Mouse (Mus musculus): ENCODE measurements around the gene H2-Q6. TPM values are rescaled to one million over a fixed set of nuclear protein-coding genes. Genes with fewer than 3 reads are reported as not detected.
"Not testable (repeated sequence)": the region's sequence is repeated elsewhere in the genome, so short reads cannot be mapped to it uniquely, and the experiment has no call there.

The H2-Q6 gene
- polyA plus RNA-seq, 2 experiments = 7.6 to 10.3 TPM

DNA sequence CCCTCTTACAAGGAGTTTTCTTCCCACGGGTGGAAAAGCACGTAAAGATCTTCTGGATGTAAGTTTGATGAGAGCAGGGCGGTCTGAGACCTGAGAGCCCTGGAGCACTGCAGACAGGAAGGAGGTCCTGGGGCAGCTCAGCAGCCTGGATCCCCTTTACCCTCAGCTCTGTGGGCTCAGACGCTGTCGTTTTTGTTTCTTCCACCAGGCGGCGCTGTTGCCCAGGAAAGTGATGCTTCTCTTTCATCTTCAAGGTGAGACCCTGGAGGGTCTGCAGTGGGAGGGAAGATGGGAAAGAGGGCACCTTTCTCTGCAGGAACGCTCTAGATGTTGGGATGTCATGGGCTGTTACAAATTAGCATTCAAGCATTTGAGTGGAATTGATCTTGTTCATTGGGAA is 10.2 kb downstream of the H2-Q6 start:
- peak; percentile 82 for TF ChIP-seq CTCF (IDR thresholded peaks at IDR 0.05; ENCODE audit: low read depth)

DNA sequence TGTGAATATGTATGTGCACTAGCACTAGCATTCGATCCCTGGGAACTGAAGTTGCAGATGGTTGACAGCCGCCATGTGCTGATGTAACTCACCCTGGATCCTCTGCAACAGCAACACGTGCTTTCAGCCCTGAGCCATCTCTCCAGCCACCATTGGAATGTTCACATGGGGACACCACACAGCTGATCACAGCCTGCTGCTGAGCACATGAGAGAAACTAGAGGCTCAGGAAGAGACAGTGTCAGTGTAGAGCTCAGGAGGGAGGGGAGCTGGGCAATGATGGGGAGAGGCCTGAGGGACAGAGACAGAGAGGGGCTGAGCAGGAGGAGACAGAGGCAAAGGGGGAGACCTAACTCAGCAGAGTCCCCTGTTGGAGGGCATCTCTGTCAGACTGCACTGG is 10.9 kb downstream of the H2-Q6 start:
- not testable (repeated sequence) for H3K9me3 ChIP-seq (ENCODE audit: control insufficient read depth, low read length); ATAC-seq (ENCODE audit: insufficient read depth); H3K4me2 ChIP-seq (ENCODE audit: low read depth); H3K4me1 ChIP-seq (replicated peaks; ENCODE audit: control insufficient read depth in 2 of 2, insufficient read depth in 2 of 2, low read length in 1 of 2); H3K36me3 ChIP-seq (replicated peaks; ENCODE audit: control insufficient read depth, insufficient read depth, low read depth); H3K9ac ChIP-seq (replicated peaks); H3K27ac ChIP-seq; H3K4me3 ChIP-seq (ENCODE audit: insufficient read depth in 1 of 2, low read depth in 2 of 2, low read length in 2 of 2); DNase-seq (ENCODE audit: low read depth in 3 of 3, low spot score in 3 of 3)
- 58% methylated on average over 3 of the region's 3 CpGs for WGBS (ENCODE audit: insufficient replicate concordance)
- H3K27me3 ChIP-seq (ENCODE audit: control insufficient read depth, insufficient read depth, low read length) = peaks cover 18% of the 10 kb centered on the region

More for the DNA sequence above, 10.2 kb downstream of the H2-Q6 start:
- H3K27me3 ChIP-seq (ENCODE audit: control insufficient read depth, insufficient read depth, low read length) = peaks cover 12% of the 10 kb centered on the region
- not testable (repeated sequence) for DNase-seq (ENCODE audit: low read depth in 3 of 3, low spot score in 3 of 3); H3K36me3 ChIP-seq (replicated peaks; ENCODE audit: control insufficient read depth, insufficient read depth, low read depth); H3K4me2 ChIP-seq (ENCODE audit: low read depth); H3K9ac ChIP-seq (replicated peaks); ATAC-seq (ENCODE audit: insufficient read depth); H3K27ac ChIP-seq; H3K9me3 ChIP-seq (ENCODE audit: control insufficient read depth, low read length); H3K4me1 ChIP-seq (replicated peaks; ENCODE audit: control insufficient read depth in 2 of 2, insufficient read depth in 2 of 2, low read length in 1 of 2); H3K4me3 ChIP-seq (ENCODE audit: insufficient read depth in 1 of 2, low read depth in 2 of 2, low read length in 2 of 2)
- WGBS (ENCODE audit: insufficient replicate concordance) = 7% methylated on average over 8 of the region's 8 CpGs

DNA sequence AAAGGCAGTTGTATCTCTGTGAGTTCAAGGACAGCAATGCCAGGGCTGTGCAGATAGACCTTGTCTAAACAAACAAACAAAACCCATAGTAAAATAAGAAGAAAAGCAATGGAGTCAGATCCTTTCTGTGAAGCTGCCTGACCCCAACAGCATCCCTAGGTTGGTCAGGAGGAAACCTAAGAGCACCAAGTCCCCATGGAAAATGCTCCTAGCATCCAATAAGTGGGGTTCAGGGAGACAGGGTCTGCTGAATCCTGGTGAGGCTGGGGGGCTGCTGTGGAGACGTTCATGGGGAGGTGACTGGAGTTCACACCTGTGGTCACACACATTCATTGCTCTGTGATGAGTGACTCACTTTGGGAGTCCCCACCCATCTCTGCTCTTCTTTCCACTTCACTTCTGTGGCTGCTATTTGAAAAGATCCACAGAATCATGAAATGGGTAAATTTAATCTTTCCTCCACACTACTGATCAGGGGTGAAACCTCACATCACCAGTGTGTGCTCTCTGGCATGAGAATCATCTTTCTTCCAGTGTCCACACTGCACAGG is 12.8 kb downstream of the H2-Q6 start:
- 28% methylated on average over 1 of the region's 1 CpGs for WGBS (ENCODE audit: insufficient replicate concordance)
- H3K9ac ChIP-seq (replicated peaks); H3K9me3 ChIP-seq (ENCODE audit: control insufficient read depth, low read length); H3K4me3 ChIP-seq (ENCODE audit: insufficient read depth in 1 of 2, low read depth in 2 of 2, low read length in 2 of 2); H3K4me1 ChIP-seq (replicated peaks; ENCODE audit: control insufficient read depth in 2 of 2, insufficient read depth in 2 of 2, low read length in 1 of 2); H3K27ac ChIP-seq; DNase-seq (ENCODE audit: low read depth in 3 of 3, low spot score in 3 of 3); H3K36me3 ChIP-seq (replicated peaks; ENCODE audit: control insufficient read depth, insufficient read depth, low read depth); H3K4me2 ChIP-seq (ENCODE audit: low read depth); ATAC-seq (ENCODE audit: insufficient read depth): not testable (repeated sequence)
- peaks cover 18% of the 10 kb centered on the region for H3K27me3 ChIP-seq (ENCODE audit: control insufficient read depth, insufficient read depth, low read length)

DNA sequence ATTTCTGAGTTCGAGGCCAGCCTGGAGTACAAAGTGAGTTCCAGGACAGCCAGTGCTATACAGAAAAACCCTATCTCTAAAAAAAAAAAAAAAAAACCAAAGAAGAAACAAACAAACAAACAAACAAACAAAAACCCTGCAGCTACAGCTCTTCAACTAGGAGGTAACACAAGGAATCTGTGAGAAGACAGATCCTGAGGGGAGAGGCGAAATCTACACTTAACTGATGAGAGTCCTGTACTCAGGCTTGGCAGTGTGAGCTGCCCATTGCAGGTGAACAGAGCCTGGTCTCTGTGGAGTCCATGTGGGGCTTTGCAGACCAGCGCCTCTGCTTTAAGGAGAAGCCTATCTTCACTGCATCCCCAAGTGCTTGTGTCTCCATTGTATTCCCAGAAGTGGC is 13.7 kb downstream of the H2-Q6 start:
- WGBS (ENCODE audit: insufficient replicate concordance) = 36% methylated on average over 1 of the region's 3 CpGs
- H3K9me3 ChIP-seq (ENCODE audit: control insufficient read depth, low read length); ATAC-seq (ENCODE audit: insufficient read depth); H3K4me2 ChIP-seq (ENCODE audit: low read depth); H3K4me1 ChIP-seq (replicated peaks; ENCODE audit: control insufficient read depth in 2 of 2, insufficient read depth in 2 of 2, low read length in 1 of 2); H3K36me3 ChIP-seq (replicated peaks; ENCODE audit: control insufficient read depth, insufficient read depth, low read depth); DNase-seq (ENCODE audit: low read depth in 3 of 3, low spot score in 3 of 3); H3K4me3 ChIP-seq (ENCODE audit: insufficient read depth in 1 of 2, low read depth in 2 of 2, low read length in 2 of 2); H3K27ac ChIP-seq; H3K9ac ChIP-seq (replicated peaks): not testable (repeated sequence)
- H3K27me3 ChIP-seq (ENCODE audit: control insufficient read depth, insufficient read depth, low read length) = peaks cover 18% of the 10 kb centered on the region

DNA sequence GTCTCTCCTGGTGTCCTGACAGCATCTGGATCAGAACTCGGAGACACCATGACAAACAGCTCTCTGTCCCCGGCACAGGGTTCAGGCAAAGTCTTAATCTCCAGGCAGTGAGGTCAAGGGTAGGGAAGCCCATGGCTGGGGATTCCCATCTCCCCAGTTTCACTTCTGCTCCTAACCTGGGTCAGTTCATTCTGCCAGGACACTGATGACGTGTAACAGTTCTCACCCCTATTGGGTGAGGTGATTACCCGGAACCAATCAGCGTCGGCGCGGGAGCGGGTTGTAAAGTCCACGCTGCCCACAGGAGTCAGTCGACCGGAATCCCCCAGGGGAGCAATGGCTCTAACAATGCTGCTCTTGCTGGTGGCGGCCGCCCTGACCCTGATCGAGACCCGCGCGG is 14.2 kb downstream of the H2-Q6 start, which contains the start of gene H2-Q7:
Gene H2-Q7, plus strand, starts transcription at position 271 of the 400 bp plus-strand sequence.
- H3K36me3 ChIP-seq (replicated peaks; ENCODE audit: control insufficient read depth, insufficient read depth, low read depth); H3K9me3 ChIP-seq (ENCODE audit: control insufficient read depth, low read length); H3K9ac ChIP-seq (replicated peaks); H3K27ac ChIP-seq; H3K4me1 ChIP-seq (replicated peaks; ENCODE audit: control insufficient read depth in 2 of 2, insufficient read depth in 2 of 2, low read length in 1 of 2): not testable (repeated sequence)
- WGBS (ENCODE audit: insufficient replicate concordance) = 2% methylated on average over 18 of the region's 18 CpGs
- Histone ChIP-seq H3K27me3 (ENCODE audit: control insufficient read depth, insufficient read depth, low read length) (peaks cover 18% of the 10 kb centered on the region), H3K4me2 (ENCODE audit: low read depth) (peak within 1 kb of the TSS; percentile 49), H3K4me3 (ENCODE audit: insufficient read depth in 1 of 2, low read depth in 2 of 2, low read length in 2 of 2) (peak within 1 kb of the TSS; percentile 11 to 14; a peak in 2 of 4 replicates)
- DNase-seq (ENCODE audit: low read depth in 3 of 3, low spot score in 3 of 3) (peak in 2 of 3 experiments; percentile 26 to 49), ATAC-seq (ENCODE audit: insufficient read depth) (peak; percentile 78)

DNA sequence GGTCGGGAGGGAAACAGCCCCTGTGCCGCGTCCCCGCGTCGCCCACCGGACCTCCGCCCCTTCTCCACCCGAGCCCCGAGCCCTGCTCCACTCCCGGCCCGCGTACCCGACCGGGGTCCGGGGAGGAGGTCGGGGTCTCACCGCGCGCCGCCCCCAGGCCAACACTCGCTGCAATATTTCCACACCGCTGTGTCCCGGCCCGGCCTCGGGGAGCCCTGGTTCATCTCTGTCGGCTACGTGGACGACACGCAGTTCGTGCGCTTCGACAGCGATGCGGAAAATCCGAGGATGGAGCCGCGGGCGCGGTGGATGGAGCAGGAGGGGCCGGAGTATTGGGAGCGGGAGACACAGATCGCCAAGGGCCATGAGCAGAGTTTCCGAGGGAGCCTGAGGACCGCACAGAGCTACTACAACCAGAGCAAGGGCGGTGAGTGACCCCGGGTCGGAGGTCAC is 14.7 kb downstream of the H2-Q6 start:
- 2% methylated on average over 43 of the region's 48 CpGs for WGBS (ENCODE audit: insufficient replicate concordance)
- DNase-seq (ENCODE audit: low read depth in 3 of 3, low spot score in 3 of 3); H3K36me3 ChIP-seq (replicated peaks; ENCODE audit: control insufficient read depth, insufficient read depth, low read depth); H3K4me1 ChIP-seq (replicated peaks; ENCODE audit: control insufficient read depth in 2 of 2, insufficient read depth in 2 of 2, low read length in 1 of 2); H3K9me3 ChIP-seq (ENCODE audit: control insufficient read depth, low read length); H3K9ac ChIP-seq (replicated peaks); H3K27ac ChIP-seq: not testable (repeated sequence)
- ATAC-seq (ENCODE audit: insufficient read depth) = peak; percentile 55; the same call in 1 of the 2 replicates
- peaks cover 18% of the 10 kb centered on the region for H3K27me3 ChIP-seq (ENCODE audit: control insufficient read depth, insufficient read depth, low read length)
- H3K4me3 ChIP-seq (ENCODE audit: insufficient read depth in 1 of 2, low read depth in 2 of 2, low read length in 2 of 2) = peak overlapping the region; percentile 11 to 14; a peak in 2 of 4 replicates
- H3K4me2 ChIP-seq (ENCODE audit: low read depth) = peak overlapping the region; percentile 49

DNA sequence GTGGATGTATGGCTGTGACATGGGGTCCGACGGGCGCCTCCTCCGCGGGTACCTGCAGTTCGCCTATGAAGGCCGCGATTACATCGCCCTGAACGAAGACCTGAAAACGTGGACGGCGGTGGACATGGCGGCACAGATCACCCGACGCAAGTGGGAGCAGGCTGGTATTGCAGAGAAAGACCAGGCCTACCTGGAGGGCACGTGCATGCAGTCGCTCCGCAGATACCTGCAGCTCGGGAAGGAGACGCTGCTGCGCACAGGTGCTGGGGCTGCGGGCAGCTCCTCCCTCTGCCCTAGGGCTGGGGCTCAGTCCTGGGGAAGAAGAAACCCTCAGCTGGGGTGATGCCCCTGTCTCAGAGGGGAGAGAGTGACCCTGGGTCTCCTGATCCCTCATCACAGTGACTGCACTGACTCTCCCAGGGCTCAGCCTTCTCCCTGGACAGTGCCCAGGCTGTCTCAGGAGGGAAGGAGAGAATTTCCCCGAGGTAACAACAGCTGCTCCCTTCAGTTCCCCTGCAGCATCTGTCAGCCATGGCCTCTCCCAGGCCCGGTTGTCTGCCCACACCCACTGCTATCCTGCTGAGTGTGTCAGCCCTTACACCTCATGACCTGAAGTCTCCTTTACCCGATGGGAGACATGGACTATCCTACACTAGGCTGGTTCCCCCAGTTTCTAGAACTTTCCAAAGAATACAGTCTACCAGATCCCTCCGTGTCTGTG is 15.4 kb downstream of the H2-Q6 start:
- ATAC-seq (ENCODE audit: insufficient read depth); H3K27ac ChIP-seq; H3K4me3 ChIP-seq (ENCODE audit: insufficient read depth in 1 of 2, low read depth in 2 of 2, low read length in 2 of 2); H3K4me2 ChIP-seq (ENCODE audit: low read depth); H3K9me3 ChIP-seq (ENCODE audit: control insufficient read depth, low read length); H3K36me3 ChIP-seq (replicated peaks; ENCODE audit: control insufficient read depth, insufficient read depth, low read depth); H3K4me1 ChIP-seq (replicated peaks; ENCODE audit: control insufficient read depth in 2 of 2, insufficient read depth in 2 of 2, low read length in 1 of 2); H3K9ac ChIP-seq (replicated peaks); DNase-seq (ENCODE audit: low read depth in 3 of 3, low spot score in 3 of 3): not testable (repeated sequence)
- peaks cover 18% of the 10 kb centered on the region for H3K27me3 ChIP-seq (ENCODE audit: control insufficient read depth, insufficient read depth, low read length)
- 36% methylated on average over 24 of the region's 27 CpGs for WGBS (ENCODE audit: insufficient replicate concordance)

DNA sequence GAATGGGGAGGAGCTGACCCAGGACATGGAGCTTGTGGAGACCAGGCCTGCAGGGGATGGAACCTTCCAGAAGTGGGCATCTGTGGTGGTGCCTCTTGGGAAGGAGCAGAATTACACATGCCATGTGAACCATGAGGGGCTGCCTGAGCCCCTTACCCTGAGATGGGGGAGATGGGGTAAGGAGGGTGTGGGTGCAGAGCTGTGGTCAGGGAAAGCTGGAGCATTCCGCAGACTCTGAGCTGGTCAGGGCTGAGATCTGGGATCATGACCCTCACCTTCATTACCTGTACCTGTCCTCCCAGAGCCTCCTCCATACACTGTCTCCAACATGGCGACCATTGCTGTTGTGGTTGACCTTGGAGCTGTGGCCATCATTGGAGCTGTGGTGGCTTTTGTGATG is 17.7 kb downstream of the H2-Q6 start:
- 59% methylated on average over 2 of the region's 2 CpGs for WGBS (ENCODE audit: insufficient replicate concordance)
- H3K4me1 ChIP-seq (replicated peaks; ENCODE audit: control insufficient read depth in 2 of 2, insufficient read depth in 2 of 2, low read length in 1 of 2); H3K27ac ChIP-seq; H3K9ac ChIP-seq (replicated peaks); ATAC-seq (ENCODE audit: insufficient read depth); H3K36me3 ChIP-seq (replicated peaks; ENCODE audit: control insufficient read depth, insufficient read depth, low read depth); H3K4me2 ChIP-seq (ENCODE audit: low read depth); H3K4me3 ChIP-seq (ENCODE audit: insufficient read depth in 1 of 2, low read depth in 2 of 2, low read length in 2 of 2); DNase-seq (ENCODE audit: low read depth in 3 of 3, low spot score in 3 of 3); H3K9me3 ChIP-seq (ENCODE audit: control insufficient read depth, low read length): not testable (repeated sequence)
- peaks cover 18% of the 10 kb centered on the region for H3K27me3 ChIP-seq (ENCODE audit: control insufficient read depth, insufficient read depth, low read length)

Data from liver, embryonic 14.5 days (tissue).